Mouse (Mus musculus) midbrain, embryonic 14.5 days (tissue): ENCODE data around the gene Pex3. TPM values are rescaled to one million over a fixed set of nuclear protein-coding genes. Genes with fewer than 3 reads are reported as not detected.

Experiments
- ATAC-seq: fragments of 200-750 bp; cut with Nextera tagmentation; 2 replicates; pipeline ENCODE4 v1.8.0; 2017; ENCODE audit warnings: moderate number of reproducible peaks, moderate library complexity; ENCODE audit not compliant: low FRiP score, low TSS enrichment
- DNase-seq: peaks from one replicate; pipeline ENCODE4 v3.0.0-alpha.2; 2015
- H3K27ac ChIP-seq: fragments of 300-500 bp; sonication (generic); replicated peaks from 2 replicates; pipeline ENCODE4 v1.5.1; 2014; ENCODE audit warnings: mild to moderate bottlenecking, low read depth, low read length, moderate library complexity
- H3K27me3 ChIP-seq: fragments of 300-500 bp; sonication (generic); 2 replicates; pipeline ENCODE4 v1.6.1; 2014; ENCODE audit warnings: low read length, control low read depth, mixed read lengths; ENCODE audit not compliant: control insufficient read depth, insufficient read depth
- H3K36me3 ChIP-seq: fragments of 300-500 bp; sonication (generic); 2 replicates; pipeline ENCODE4 v1.6.1; 2014; ENCODE audit warnings: low read length, control low read depth; ENCODE audit not compliant: control insufficient read depth, insufficient read depth
- H3K4me1 ChIP-seq: fragments of 300-500 bp; sonication (generic); 2 replicates; pipeline ENCODE4 v1.6.1; 2014; ENCODE audit warnings: mild to moderate bottlenecking, antibody characterized with exemption, low read length, control low read depth; ENCODE audit not compliant: control insufficient read depth, insufficient read depth
- H3K4me2 ChIP-seq: fragments of 300-500 bp; sonication (generic); 2 replicates; pipeline ENCODE4 v1.6.1; 2014; ENCODE audit warnings: mild to moderate bottlenecking, low read length, moderate library complexity
- H3K4me3 ChIP-seq: fragments of 300-500 bp; sonication (generic); replicated peaks from 2 replicates; pipeline ENCODE4 v1.5.1; 2014; ENCODE audit warnings: low read depth, low read length
- H3K9ac ChIP-seq: fragments of 300-500 bp; sonication (generic); replicated peaks from 2 replicates; pipeline ENCODE4 v1.6.1; 2014; ENCODE audit warnings: mild to moderate bottlenecking, low read length, moderate library complexity
- H3K9me3 ChIP-seq: fragments of 300-500 bp; sonication (generic); 2 replicates; pipeline ENCODE4 v1.6.1; 2016; ENCODE audit warnings: low read length, control low read depth, mixed read lengths; ENCODE audit not compliant: control insufficient read depth
- WGBS: fragments of 180-500 bp; shearing (Covaris S2); extraction: QIAGEN DNeasy Blood & Tissue Kit; methylation state at CpG from one replicate; pipeline ENCODE4 v1.1.7; 2014; 5-methylcytosine and 5-hydroxymethylcytosine counted together
- polyA plus RNA-seq: library from polyadenylated mRNA; unstranded; fragments of >200 nt; fragmentation: Nextera tagmentation; extraction: Ambion mirVana; gene quantifications from 2 replicates; pipeline ENCODE4 v1.2.1, GENCODE M21; 2014

Gene Pex3
- polyA plus RNA-seq, 1 experiment from 2014 or later = 34.7 TPM

- Histone ChIP-seq H3K9ac (no peak overlapping the region), H3K27ac (no peak overlapping the region), H3K27me3 (peaks cover 19% of the 10 kb centered on the region), H3K4me1 (no peaks in the 10 kb centered on the region), H3K9me3 (no peaks in the 10 kb centered on the region), H3K4me2 (no peak overlapping the region), H3K4me3 (no peak overlapping the region), H3K36me3 (no peaks in the 10 kb centered on the region)
- WGBS = 86% methylated on average over 6 of the region's 6 CpGs
- ATAC-seq (no peak), DNase-seq (no peak)
These were observed 73.6 kb downstream of the Pex3 start for GRCm38 (mm10) chr10:13479341-13479740.

GRCm38 (mm10) chr10:13475121-13475520 is 77.8 kb downstream of the Pex3 start:
- Histone ChIP-seq H3K27ac (no peak overlapping the region), H3K27me3 (peaks cover 38% of the 10 kb centered on the region), H3K36me3 (no peaks in the 10 kb centered on the region), H3K9me3 (no peaks in the 10 kb centered on the region), H3K4me3 (no peak overlapping the region), H3K9ac (no peak overlapping the region), H3K4me1 (no peaks in the 10 kb centered on the region), H3K4me2 (peak overlapping the region; percentile 100; the same call in 1 of the 2 replicates)
- WGBS = 37% methylated on average over 7 of the region's 7 CpGs
- no peak for DNase-seq
- ATAC-seq = no peak

DNA sequence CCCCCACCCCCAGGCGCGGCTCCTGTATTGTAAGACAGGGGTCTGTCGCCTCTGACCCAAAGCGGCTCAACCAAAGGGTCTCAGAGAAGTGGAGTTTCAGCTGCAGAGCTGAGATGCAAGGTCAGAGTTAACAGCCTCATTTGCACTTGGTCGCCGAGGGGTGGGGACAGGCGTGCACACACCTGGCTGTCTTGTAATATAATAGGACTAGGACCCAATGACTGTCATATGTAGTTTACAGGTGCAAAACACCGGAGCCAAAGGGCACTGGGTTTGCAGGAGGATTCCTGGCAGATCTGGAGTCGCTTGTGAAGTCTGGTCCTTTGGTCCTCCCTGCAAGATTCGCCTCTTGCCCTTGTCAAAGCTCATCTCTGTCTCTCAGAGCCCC is 78.4 kb downstream of the Pex3 start:
- peak; percentile 31 for DNase-seq
- Histone ChIP-seq H3K27me3 (peaks cover 38% of the 10 kb centered on the region), H3K4me1 (no peaks in the 10 kb centered on the region), H3K4me3 (peak overlapping the region; percentile 68), H3K9ac (peak overlapping the region; percentile 69), H3K4me2 (peak overlapping the region; percentile 100), H3K36me3 (no peaks in the 10 kb centered on the region), H3K27ac (no peak overlapping the region), H3K9me3 (no peaks in the 10 kb centered on the region)
- 7% methylated on average over 10 of the region's 10 CpGs for WGBS
- ATAC-seq = no peak; the same call in 1 of the 2 replicates

Other genes with a start within 250 kb of the Pex3 start
- 3.8 and 6.3 TPM in 2 replicates for gene Phactr2, start 78.7 kb downstream of the Pex3 start, polyA plus RNA-seq
- gene Fuca2, start 53.6 kb downstream of the Pex3 start, polyA plus RNA-seq = 36.5 and 46.2 TPM in 2 replicates
- gene Adat2, start 248 bp downstream of the Pex3 start, polyA plus RNA-seq = 1.8 and 2.7 TPM in 2 replicates